Mouse (Mus musculus): ENCODE data around the gene Hrk. TPM values are rescaled to one million over a fixed set of nuclear protein-coding genes. Genes with fewer than 3 reads are reported as not detected.

Gene Hrk
- polyA plus RNA-seq, 1 experiment from 2014 or later = 0.33 TPM

GRCm38 (mm10) chr5:118154839-118155564 is 9.4 kb upstream of the Hrk start, which contains the start of gene Fbxw8:
Fbxw8 (minus strand) TSS chr5:118155464.
- Histone ChIP-seq H3K9me3 (ENCODE audit: low read length) (no peaks in the 10 kb centered on the region), H3K27me3 (replicated peaks; ENCODE audit: insufficient read depth, low read length) (no peaks in the 10 kb centered on the region), H3K27ac (ENCODE audit: low read length) (peak within 1 kb of the TSS; percentile 96), H3K4me3 (ENCODE audit: low read depth, low read length) (peak within 1 kb of the TSS; percentile 88), H3K36me3 (ENCODE audit: insufficient read depth, low read length) (no peaks in the 10 kb centered on the region), H3K4me1 (ENCODE audit: insufficient read depth, low read depth, low read length) (0 out of 2 replicates have a peak, but pooled peaks cover 7% of the 10 kb centered on the region), H3K9ac (replicated peaks; ENCODE audit: low read depth) (peak within 1 kb of the TSS; percentile 96), H3K4me2 (replicated peaks; ENCODE audit: low read depth, low read length) (peak within 1 kb of the TSS; percentile 76)
- 1% methylated on average over 56 of the region's 67 CpGs for WGBS
- DNase-seq (ENCODE audit: low spot score) (peak; percentile 91), ATAC-seq (peak; percentile 91)
- TF ChIP-seq CTCF (IDR thresholded peaks at IDR 0.05) = no peak
- TF ChIP-seq EP300 (IDR thresholded peaks at IDR 0.05) = peak; percentile 91

GRCm38 (mm10) chr5:118155565-118155947 is 8.9 kb upstream of the Hrk start:
- DNase-seq (ENCODE audit: low spot score) (no peak), ATAC-seq (no peak)
- peak overlapping the region; percentile 96 for H3K27ac ChIP-seq (ENCODE audit: low read length)
- 20% methylated on average over 9 of the region's 9 CpGs for WGBS
- H3K27me3 ChIP-seq (replicated peaks; ENCODE audit: insufficient read depth, low read length) = no peaks in the 10 kb centered on the region
- peak overlapping the region; percentile 88 for H3K4me3 ChIP-seq (ENCODE audit: low read depth, low read length)
- peak overlapping the region; percentile 76 for H3K4me2 ChIP-seq (replicated peaks; ENCODE audit: low read depth, low read length)
- no peaks in the 10 kb centered on the region for H3K36me3 ChIP-seq (ENCODE audit: insufficient read depth, low read length)
- TF ChIP-seq EP300 (IDR thresholded peaks at IDR 0.05) (no peak), CTCF (IDR thresholded peaks at IDR 0.05) (no peak)
- 0 out of 2 replicates have a peak, but pooled peaks cover 5% of the 10 kb centered on the region for H3K4me1 ChIP-seq (ENCODE audit: insufficient read depth, low read depth, low read length)
- H3K9ac ChIP-seq (replicated peaks; ENCODE audit: low read depth) = no peak overlapping the region
- H3K9me3 ChIP-seq (ENCODE audit: low read length) = no peaks in the 10 kb centered on the region

- WGBS = 6% methylated on average over 4 of the region's 4 CpGs
- Histone ChIP-seq H3K27ac (ENCODE audit: low read length) (no peak overlapping the region), H3K4me2 (replicated peaks; ENCODE audit: low read depth, low read length) (no peak overlapping the region), H3K27me3 (replicated peaks; ENCODE audit: insufficient read depth, low read length) (0 out of 2 replicates have a peak, but pooled peaks cover 4% of the 10 kb centered on the region), H3K9ac (replicated peaks; ENCODE audit: low read depth) (no peak overlapping the region), H3K9me3 (ENCODE audit: low read length) (no peaks in the 10 kb centered on the region), H3K36me3 (ENCODE audit: insufficient read depth, low read length) (no peaks in the 10 kb centered on the region), H3K4me1 (ENCODE audit: insufficient read depth, low read depth, low read length) (0 out of 2 replicates have a peak, but pooled peaks cover 5% of the 10 kb centered on the region), H3K4me3 (ENCODE audit: low read depth, low read length) (no peak overlapping the region)
- peak; percentile 14 for ATAC-seq
- peak; percentile 69 for DNase-seq (ENCODE audit: low spot score)
- TF ChIP-seq EP300 (IDR thresholded peaks at IDR 0.05) = no peak
- TF ChIP-seq CTCF (IDR thresholded peaks at IDR 0.05) = no peak
Measured at GRCm38 (mm10) chr5:118156976-118157375, 7.5 kb upstream of the Hrk start.

GRCm38 (mm10) chr5:118160691-118161090 is 3.8 kb upstream of the Hrk start:
- DNase-seq (ENCODE audit: low spot score) = peak; percentile 32
- H3K4me1 ChIP-seq (ENCODE audit: insufficient read depth, low read depth, low read length) = no peaks in the 10 kb centered on the region
- peak; percentile 66 for ATAC-seq
- no peak overlapping the region for H3K4me3 ChIP-seq (ENCODE audit: low read depth, low read length)
- H3K27ac ChIP-seq (ENCODE audit: low read length) = no peak overlapping the region
- 20% methylated on average over 4 of the region's 4 CpGs for WGBS
- H3K36me3 ChIP-seq (ENCODE audit: insufficient read depth, low read length) = no peaks in the 10 kb centered on the region
- no peak for TF ChIP-seq CTCF (IDR thresholded peaks at IDR 0.05)
- TF ChIP-seq EP300 (IDR thresholded peaks at IDR 0.05) = peak; percentile 49; the same call in 1 of the 2 replicates
- no peak overlapping the region for H3K9ac ChIP-seq (replicated peaks; ENCODE audit: low read depth)
- no peaks in the 10 kb centered on the region for H3K9me3 ChIP-seq (ENCODE audit: low read length)
- peaks cover 4% of the 10 kb centered on the region; the same call in 1 of the 2 replicates for H3K27me3 ChIP-seq (replicated peaks; ENCODE audit: insufficient read depth, low read length)
- no peak overlapping the region for H3K4me2 ChIP-seq (replicated peaks; ENCODE audit: low read depth, low read length)

- peaks cover 28% of the 10 kb centered on the region for H3K27me3 ChIP-seq (replicated peaks; ENCODE audit: insufficient read depth, low read length)
- ATAC-seq (no peak), DNase-seq (ENCODE audit: low spot score) (no peak)
- H3K36me3 ChIP-seq (ENCODE audit: insufficient read depth, low read length) = no peaks in the 10 kb centered on the region
- H3K9me3 ChIP-seq (ENCODE audit: low read length) = no peaks in the 10 kb centered on the region
- H3K4me1 ChIP-seq (ENCODE audit: insufficient read depth, low read depth, low read length) = no peaks in the 10 kb centered on the region
- TF ChIP-seq CTCF (IDR thresholded peaks at IDR 0.05) = peak; percentile 61
- no peak for TF ChIP-seq EP300 (IDR thresholded peaks at IDR 0.05)
- H3K4me3 ChIP-seq (ENCODE audit: low read depth, low read length) = no peak overlapping the region
- H3K27ac ChIP-seq (ENCODE audit: low read length) = no peak overlapping the region
- no peak overlapping the region for H3K4me2 ChIP-seq (replicated peaks; ENCODE audit: low read depth, low read length)
- no peak overlapping the region for H3K9ac ChIP-seq (replicated peaks; ENCODE audit: low read depth)
Measured at GRCm38 (mm10) chr5:118165462-118165861, 1.0 kb downstream of the Hrk start.

GRCm38 (mm10) chr5:118167561-118167995 is 3.1 kb downstream of the Hrk start:
- H3K36me3 ChIP-seq (ENCODE audit: insufficient read depth, low read length) = no peaks in the 10 kb centered on the region
- H3K4me2 ChIP-seq (replicated peaks; ENCODE audit: low read depth, low read length) = no peak overlapping the region
- no peak for DNase-seq (ENCODE audit: low spot score)
- 65% methylated on average over 8 of the region's 8 CpGs for WGBS
- H3K9me3 ChIP-seq (ENCODE audit: low read length) = no peaks in the 10 kb centered on the region
- no peaks in the 10 kb centered on the region for H3K4me1 ChIP-seq (ENCODE audit: insufficient read depth, low read depth, low read length)
- H3K9ac ChIP-seq (replicated peaks; ENCODE audit: low read depth) = no peak overlapping the region
- no peak for TF ChIP-seq EP300 (IDR thresholded peaks at IDR 0.05)
- no peak for TF ChIP-seq CTCF (IDR thresholded peaks at IDR 0.05)
- no peak for ATAC-seq
- H3K27ac ChIP-seq (ENCODE audit: low read length) = no peak overlapping the region
- H3K4me3 ChIP-seq (ENCODE audit: low read depth, low read length) = no peak overlapping the region
- peaks cover 41% of the 10 kb centered on the region for H3K27me3 ChIP-seq (replicated peaks; ENCODE audit: insufficient read depth, low read length)

Data from lung, postnatal 0 days (tissue).